Mouse (Mus musculus) liver, adult 2 months (tissue): ENCODE measurements around the gene Txlng.

Experiments used
- CTCF ChIP-seq: fragments of 200-500 bp; IDR thresholded peaks from 2 replicates; pipeline ENCODE4 v1.5.1; 2011; ENCODE audit warnings: low read depth, low read length, control low read depth
- POLR2A ChIP-seq: fragments of 200-500 bp; IDR thresholded peaks from 2 replicates; pipeline ENCODE4 v1.6.1; 2011; ENCODE audit warnings: low read length, control low read depth; ENCODE audit not compliant: insufficient read depth; ENCODE audit errors: extremely low read depth

- no peak for TF ChIP-seq POLR2A
- no peak for TF ChIP-seq CTCF
Measured at GRCm38 (mm10) chrX:162754314-162754713, 74.9 kb downstream of the Txlng start.
